Mouse (Mus musculus): ENCODE measurements around the gene Olfr1095. TPM values are rescaled to one million over a fixed set of nuclear protein-coding genes. Genes with fewer than 3 reads are reported as not detected.

The Olfr1095 gene
- not detected for total RNA-seq (2021)
- long read RNA-seq, experiment 1, result 0 reads
- long read RNA-seq, experiment 2, result 0 reads

DNA sequence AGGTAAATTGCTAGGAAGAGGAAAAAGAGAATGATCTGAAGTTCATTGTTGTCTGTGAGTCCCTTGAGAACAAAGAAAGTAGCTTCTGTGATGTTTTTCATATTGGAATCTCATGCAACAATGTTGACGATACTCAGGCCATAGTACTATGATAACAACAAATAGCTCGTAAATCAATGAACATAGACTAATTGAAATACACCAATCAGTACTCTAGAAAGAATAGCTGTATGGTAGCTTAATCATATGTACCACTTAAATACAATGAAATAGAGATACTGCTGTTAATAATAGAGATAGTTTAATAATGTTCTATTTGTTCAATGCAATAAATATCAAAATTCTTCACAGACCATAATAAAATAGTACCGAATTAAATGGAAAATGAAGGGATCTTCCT, at the start of gene Olfr1095:
Gene Olfr1095 (minus strand): TSS at position 101 of the 400 bp plus-strand sequence.
- no peak for TF ChIP-seq CTCF (IDR thresholded peaks at IDR 0.05)
- Histone ChIP-seq H3K27ac (no peak within 1 kb of the TSS), H3K4me3 (no peak within 1 kb of the TSS)
- DNase-seq (ENCODE audit: extremely low spot score in 1 of 2, low spot score in 2 of 2), result no peak
- intact Hi-C loops (cut with DNase I), result no loop called here

GRCm38 (mm10) chr2:86892116-86892515, 40.6 kb upstream of the Olfr1095 start, which contains the start of gene Olfr1097:
Gene Olfr1097, minus strand, starts transcription at chr2:86892216.
- intact Hi-C loops (cut with DNase I), result no loop called here
- Histone ChIP-seq H3K27ac (no peak within 1 kb of the TSS), H3K4me3 (no peak within 1 kb of the TSS)
- no peak for DNase-seq (ENCODE audit: extremely low spot score in 1 of 2, low spot score in 2 of 2)
- TF ChIP-seq CTCF (IDR thresholded peaks at IDR 0.05), result no peak

GRCm38 (mm10) chr2:86874702-86875101, 23.2 kb upstream of the Olfr1095 start, which contains the start of gene Gm13723:
Gene Gm13723, minus strand, starts transcription at chr2:86874802.
- no peak for DNase-seq (ENCODE audit: extremely low spot score in 1 of 2, low spot score in 2 of 2)
- Histone ChIP-seq H3K4me3 (no peak within 1 kb of the TSS), H3K27ac (no peak within 1 kb of the TSS)
- intact Hi-C loops (cut with DNase I), result no loop called here
- no peak for TF ChIP-seq CTCF (IDR thresholded peaks at IDR 0.05)

DNA sequence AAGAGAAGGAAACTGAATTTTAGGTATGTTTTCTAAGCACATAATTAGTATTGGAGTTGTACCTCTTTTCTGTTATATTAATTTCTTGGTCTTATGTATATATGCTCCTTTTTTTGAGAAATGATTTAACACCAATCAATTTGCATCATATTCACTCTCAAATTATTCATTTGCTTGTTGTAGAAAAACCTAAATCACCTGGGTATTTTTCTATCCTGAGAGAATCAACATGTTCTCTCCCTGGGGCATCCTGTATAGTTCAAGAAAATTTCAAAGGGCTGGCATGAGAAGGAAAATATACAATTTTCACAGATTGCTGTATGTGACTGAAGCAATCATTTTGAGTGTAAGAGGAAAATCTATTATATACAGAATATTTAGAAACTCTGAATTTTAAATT, 27.1 kb downstream of the Olfr1095 start, which contains the start of gene Olfr1094:
Gene Olfr1094 (plus strand): TSS at position 301 of the 400 bp plus-strand sequence.
- no peak for DNase-seq (ENCODE audit: extremely low spot score in 1 of 2, low spot score in 2 of 2)
- intact Hi-C loops (cut with DNase I), result no loop called here
- no peak for TF ChIP-seq CTCF (IDR thresholded peaks at IDR 0.05)
- H3K27ac ChIP-seq, result no peak within 1 kb of the TSS
- H3K4me3 ChIP-seq, result no peak within 1 kb of the TSS

- DNase-seq (ENCODE audit: extremely low spot score in 1 of 2, low spot score in 2 of 2), result no peak
- Histone ChIP-seq H3K4me3 (no peak within 1 kb of the TSS), H3K27ac (no peak within 1 kb of the TSS)
- no peak for TF ChIP-seq CTCF (IDR thresholded peaks at IDR 0.05)
- intact Hi-C loops (cut with DNase I), result no loop called here
Observed at GRCm38 (mm10) chr2:86809918-86810317, 41.6 kb downstream of the Olfr1095 start, which contains the start of gene Olfr141. Gene Olfr141, minus strand, starts transcription at chr2:86810018.

Other genes starting within 250 kb of the Olfr1095 start
- gene Olfr1084, start 212.0 kb downstream of the Olfr1095 start, total RNA-seq (2021), result not detected
- gene Olfr1085, start 189.7 kb downstream of the Olfr1095 start, total RNA-seq (2021), result not detected
- gene Olfr1086, start 171.6 kb downstream of the Olfr1095 start, total RNA-seq (2021), result not detected
- gene Olfr1087, start 153.3 kb downstream of the Olfr1095 start, total RNA-seq (2021), result not detected
- gene Olfr1089, start 118.0 kb downstream of the Olfr1095 start, total RNA-seq (2021), result not detected
- not detected for gene Olfr1090, start 92.7 kb downstream of the Olfr1095 start, total RNA-seq (2021)
- not detected for gene Olfr1093, start 69.2 kb downstream of the Olfr1095 start, total RNA-seq (2021)
- not detected for gene Olfr141, start 41.7 kb downstream of the Olfr1095 start, total RNA-seq (2021)
- gene Olfr1094, start 27.0 kb downstream of the Olfr1095 start, total RNA-seq (2021), result not detected
- gene Gm13723, start 23.1 kb upstream of the Olfr1095 start, total RNA-seq (2021), result not detected
- gene Olfr1097, start 40.5 kb upstream of the Olfr1095 start, total RNA-seq (2021), result not detected
- not detected for gene Olfr1098, start 72.8 kb upstream of the Olfr1095 start, total RNA-seq (2021)
- not detected for gene Olfr1099, start 109.0 kb upstream of the Olfr1095 start, total RNA-seq (2021)
- gene Olfr1100, start 128.3 kb upstream of the Olfr1095 start, total RNA-seq (2021), result not detected
- not detected for gene Olfr1101, start 139.5 kb upstream of the Olfr1095 start, total RNA-seq (2021)
- not detected for gene Olfr1102, start 146.7 kb upstream of the Olfr1095 start, total RNA-seq (2021)
- not detected for gene Olfr1104, start 175.4 kb upstream of the Olfr1095 start, total RNA-seq (2021)
- not detected for gene Olfr1105, start 184.8 kb upstream of the Olfr1095 start, total RNA-seq (2021)
- gene Olfr1106, start 200.6 kb upstream of the Olfr1095 start, total RNA-seq (2021), result not detected
- not detected for gene Olfr1107, start 224.1 kb upstream of the Olfr1095 start, total RNA-seq (2021)
- not detected for gene Olfr1109, start 244.3 kb upstream of the Olfr1095 start, total RNA-seq (2021)